In the genomic region with DNA sequence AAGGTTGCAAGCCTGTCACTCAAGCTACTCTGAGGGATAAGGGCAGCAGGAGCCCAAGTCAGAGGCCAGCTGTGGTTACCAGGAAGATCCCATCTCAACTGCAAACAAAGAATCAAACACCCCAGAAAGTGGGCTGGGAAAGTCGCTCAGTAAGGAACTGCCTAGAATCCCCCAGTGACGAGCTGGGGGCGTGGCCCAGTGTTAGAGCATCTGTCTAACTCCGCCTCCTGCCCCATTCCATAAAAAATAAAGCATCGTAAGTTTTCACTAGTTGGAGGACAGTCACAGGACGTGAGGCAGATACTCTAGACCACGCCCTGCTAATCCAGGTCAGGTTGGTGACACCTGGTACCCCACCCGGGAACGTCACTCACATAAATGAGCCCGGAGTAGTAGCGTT, we compare ENCODE assay signal across 22 mouse cellular contexts. TPM values are rescaled to one million over a fixed set of nuclear protein-coding genes. Genes with fewer than 3 reads are reported as not detected.
"Had no signal": no experiment of that assay in that cellular context is flagged by ENCODE, and none has a peak within 500 bp of the region (broad histone marks: within the 10 kb centered on the region; RNA-seq: fewer than 3 reads in every experiment).

No protein-coding gene starts in this region.

- H3K36me3 ChIP-seq: limb, embryonic 12.5 days; liver, embryonic 13.5 days; midbrain, embryonic 15.5 days; neural tube, embryonic 12.5 days; stomach, embryonic 15.5 days had no signal

- H3K4me3 ChIP-seq: limb, embryonic 12.5 days; liver, embryonic 13.5 days; megakaryocyte, embryonic 14.5 days; midbrain, embryonic 15.5 days; neural tube, embryonic 12.5 days; stomach, embryonic 15.5 days had no signal

- H3K27ac ChIP-seq: limb, embryonic 12.5 days; liver, embryonic 13.5 days; macrophage; midbrain, embryonic 15.5 days; neural tube, embryonic 12.5 days; stomach, embryonic 15.5 days had no signal

- ATAC-seq: liver, postnatal 0 days; midbrain, embryonic 15.5 days had no signal

- DNase-seq: kidney, adult 2 months; kidney, postnatal 25 days; layer of hippocampus, adult 9-11 months; layer of hippocampus, postnatal 36 days; liver; liver, embryonic 13.5 days; liver, postnatal 0 days; spleen, adult 18-20 months; thymus, postnatal 4 days had no signal

- H3K4me1 ChIP-seq: limb, embryonic 12.5 days; liver, embryonic 13.5 days; midbrain, embryonic 15.5 days; neural tube, embryonic 12.5 days had no signal

- H3K9me3 ChIP-seq: liver, embryonic 13.5 days; midbrain, embryonic 15.5 days; stomach, embryonic 15.5 days had no signal

- H3K27me3 ChIP-seq: stomach, embryonic 15.5 days had no signal

- H3K9ac ChIP-seq: limb, embryonic 12.5 days; liver, embryonic 13.5 days; liver, postnatal 0 days; midbrain, embryonic 15.5 days; neural tube, embryonic 12.5 days; stomach, embryonic 15.5 days had no signal

- H3K4me2 ChIP-seq: limb, embryonic 12.5 days; liver, embryonic 13.5 days; midbrain, embryonic 11.5 days; midbrain, embryonic 15.5 days; neural tube, embryonic 12.5 days; stomach, embryonic 15.5 days had no signal

RNA-seq across cellular contexts. Expression of gene Myh14, which starts 5.9 kb away (rescaled TPM):
- total RNA-seq: monocyte, adult 5-6 weeks; neutrophil, adult 5-6 weeks had no signal
- polyA plus RNA-seq: macrophage had no signal

RNA-seq across cellular contexts. Expression of gene Izumo2, which starts 43.8 kb away (rescaled TPM):
- total RNA-seq: layer of hippocampus, postnatal 36 days; left cerebral cortex, adult 8-10 months; left cerebral cortex, postnatal 36 days; monocyte, adult 5-6 weeks; neutrophil, adult 5-6 weeks had no signal
- polyA plus RNA-seq: intestine, embryonic 14.5 days; kidney, adult 2 months; kidney, embryonic 16.5 days; limb, embryonic 12.5 days; liver, embryonic 13.5 days; liver, postnatal 0 days; macrophage; midbrain, embryonic 11.5 days; midbrain, embryonic 15.5 days; neural tube, embryonic 12.5 days; stomach, embryonic 15.5 days had no signal
